Mouse (Mus musculus) thymus, postnatal 25 days (tissue): ENCODE data around the gene Sqstm1.
A peak's percentile ranks its signal among the peaks of the same experiment; 100 is the strongest.

ENCODE experiments used
- DNase-seq: peaks from one replicate; pipeline ENCODE4 v3.0.0; 2022

Sqstm1 gene

GRCm38 (mm10) chr11:50229252-50229910 lies 18.8 kb upstream of the Sqstm1 start:
- no peak for DNase-seq

- DNase-seq = no peak
These were observed 18.1 kb upstream of the Sqstm1 start for GRCm38 (mm10) chr11:50228772-50229171.

DNA sequence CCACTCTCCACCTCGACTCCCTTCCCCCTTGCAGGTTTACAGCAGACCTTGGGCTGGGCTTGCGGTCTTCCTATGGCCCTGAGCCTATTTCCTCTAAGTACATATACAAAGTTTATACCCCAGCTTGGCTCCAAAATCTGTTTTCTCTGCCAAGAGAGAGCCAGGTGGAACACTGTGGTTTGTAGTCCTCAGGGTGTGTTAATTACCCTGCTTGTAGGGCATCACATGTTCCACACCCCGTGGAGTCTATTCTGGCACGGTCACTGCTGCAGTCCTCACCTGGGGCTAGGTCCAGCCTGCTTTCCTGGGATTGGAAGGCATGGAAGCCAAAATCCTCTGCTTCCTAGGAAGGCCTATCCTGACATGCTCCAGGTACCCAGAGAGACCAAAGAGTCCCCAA lies 17.1 kb upstream of the Sqstm1 start:
- no peak for DNase-seq

- no peak for DNase-seq
These were observed 16.6 kb upstream of the Sqstm1 start for GRCm38 (mm10) chr11:50227226-50227625.

DNA sequence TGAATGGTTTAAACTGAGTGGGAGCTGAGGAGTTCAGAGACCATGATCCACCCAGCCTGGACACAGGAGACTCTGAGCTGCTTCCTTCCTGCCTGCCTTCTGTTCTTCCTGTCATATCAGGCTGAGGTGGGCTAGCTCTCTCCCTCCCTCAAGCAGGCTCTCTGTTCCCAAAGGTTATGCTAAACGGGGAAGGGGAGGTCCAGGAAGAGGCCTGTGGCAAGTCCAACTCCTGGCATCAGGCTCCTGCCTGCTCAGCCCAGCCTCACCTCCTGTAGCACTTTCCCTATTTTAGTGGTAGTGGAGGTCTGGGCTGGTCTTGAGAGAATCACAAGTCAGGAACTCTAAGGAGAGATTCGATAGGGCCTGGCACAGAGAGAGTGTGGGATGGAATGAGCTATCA lies 15.8 kb upstream of the Sqstm1 start:
- no peak for DNase-seq

DNA sequence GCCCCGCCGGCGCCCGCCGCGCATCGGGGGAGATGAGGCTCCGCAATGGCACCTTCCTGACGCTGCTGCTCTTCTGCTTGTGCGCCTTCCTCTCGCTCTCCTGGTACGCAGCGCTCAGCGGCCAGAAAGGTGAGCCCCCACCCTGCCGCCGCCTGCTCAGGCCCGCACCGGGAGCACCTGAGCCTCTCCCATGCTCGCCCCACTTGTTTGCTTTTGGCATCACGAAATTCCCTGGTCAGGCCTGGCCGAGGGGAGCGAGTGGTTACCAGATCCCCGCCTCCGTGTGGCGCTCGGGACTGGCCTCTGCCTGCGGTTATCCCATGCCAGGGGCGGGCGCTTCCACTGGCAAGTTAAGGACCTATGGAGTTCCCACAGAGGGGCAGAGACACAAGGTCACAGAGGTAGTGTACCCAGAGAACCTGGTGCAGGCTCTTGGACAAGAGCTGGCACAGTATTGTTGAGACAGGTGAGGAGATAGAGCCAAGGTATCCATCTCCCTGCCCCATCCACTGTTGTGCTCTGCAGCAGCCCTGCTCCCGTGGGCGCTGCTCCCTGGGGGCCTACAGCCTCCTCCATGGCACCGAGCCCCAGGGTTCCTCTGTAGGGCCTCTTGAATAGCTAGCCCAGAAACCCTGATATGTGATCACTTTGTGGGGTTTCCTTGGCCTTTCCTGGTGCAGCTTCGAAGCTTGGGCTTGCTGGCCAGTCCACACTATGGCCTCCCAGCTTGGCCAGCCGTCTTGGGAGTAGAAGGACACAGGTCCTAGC lies 15.2 kb upstream of the Sqstm1 start:
- DNase-seq = peak; percentile 40

DNA sequence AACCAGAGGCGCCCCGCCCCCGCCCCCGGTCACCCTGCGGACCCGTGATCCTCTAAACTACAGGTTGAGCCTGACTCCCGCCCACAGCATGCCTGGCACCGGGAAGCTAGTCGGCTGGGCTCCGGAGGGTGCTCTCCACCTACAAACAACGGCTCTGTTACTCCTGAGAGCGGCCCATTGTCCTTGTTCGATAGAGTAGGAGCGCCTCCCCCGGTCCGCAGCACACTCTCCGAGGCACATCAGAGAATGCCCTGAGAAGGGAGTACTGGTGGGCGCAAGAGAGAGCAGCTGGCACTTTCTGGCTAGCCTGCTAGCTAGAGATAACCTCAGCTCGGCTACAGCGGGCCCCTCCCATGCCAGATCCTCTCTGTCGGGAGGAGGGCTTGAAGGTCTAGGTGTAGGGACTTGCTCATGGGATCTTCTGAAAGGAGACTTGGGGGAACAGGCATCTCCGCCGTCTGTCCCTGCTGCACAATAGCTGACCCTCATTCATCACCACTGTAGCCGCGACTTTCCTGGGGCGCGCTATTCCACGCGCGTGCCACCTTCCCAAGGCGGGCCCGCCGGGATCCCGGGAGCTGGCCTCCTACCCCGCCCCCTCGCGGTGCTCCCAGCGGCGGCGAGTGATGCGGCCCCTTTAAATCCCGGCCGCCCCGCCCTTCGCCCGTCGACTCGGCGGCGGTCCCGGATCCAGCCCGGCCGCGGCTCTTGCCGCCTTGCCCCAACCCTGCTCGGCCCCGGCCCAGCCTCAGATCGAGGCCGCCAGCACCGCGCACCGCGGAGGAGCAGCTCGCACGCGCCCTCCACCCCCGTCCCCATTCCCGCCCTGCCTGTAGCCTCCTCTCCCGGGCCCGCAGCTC lies 14.3 kb upstream of the Sqstm1 start:
- peak; percentile 67 for DNase-seq

GRCm38 (mm10) chr11:50223783-50224662 lies 13.4 kb upstream of the Sqstm1 start:
- DNase-seq = no peak

DNA sequence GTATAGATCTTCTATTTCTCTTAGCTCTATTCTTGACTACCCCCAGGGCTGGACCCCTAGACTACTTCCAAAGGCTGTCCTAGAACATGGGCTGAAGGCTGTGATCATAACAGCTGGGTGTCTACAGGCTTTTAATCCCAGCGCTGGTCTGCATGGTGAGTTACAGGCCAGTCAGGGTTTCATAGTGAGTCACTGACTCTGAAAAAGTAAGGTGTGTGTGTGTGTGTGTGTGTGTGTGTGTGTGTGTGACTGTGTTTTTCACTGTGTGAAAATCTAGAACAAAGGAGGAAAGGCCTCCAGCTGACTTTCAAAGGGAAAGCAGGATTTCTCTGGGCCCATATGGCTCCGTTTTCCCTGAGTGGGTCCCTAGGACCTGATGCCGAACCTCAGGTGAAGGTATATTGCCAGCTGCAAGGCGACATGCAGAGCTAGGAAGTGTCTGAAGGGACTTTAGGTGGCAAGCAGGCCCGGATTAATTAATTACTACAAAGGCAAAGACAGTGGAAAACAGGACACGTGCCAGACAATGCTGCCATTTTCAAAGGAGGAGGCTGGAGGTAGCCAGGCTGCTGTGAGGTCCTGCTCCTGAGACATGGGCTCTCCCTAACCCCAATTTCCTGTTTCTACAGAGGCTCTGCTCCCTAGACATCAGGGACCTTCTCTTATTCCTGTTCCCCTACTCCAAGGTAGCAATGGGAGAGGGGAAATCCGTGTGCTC lies 12.1 kb upstream of the Sqstm1 start:
- no peak for DNase-seq

DNA sequence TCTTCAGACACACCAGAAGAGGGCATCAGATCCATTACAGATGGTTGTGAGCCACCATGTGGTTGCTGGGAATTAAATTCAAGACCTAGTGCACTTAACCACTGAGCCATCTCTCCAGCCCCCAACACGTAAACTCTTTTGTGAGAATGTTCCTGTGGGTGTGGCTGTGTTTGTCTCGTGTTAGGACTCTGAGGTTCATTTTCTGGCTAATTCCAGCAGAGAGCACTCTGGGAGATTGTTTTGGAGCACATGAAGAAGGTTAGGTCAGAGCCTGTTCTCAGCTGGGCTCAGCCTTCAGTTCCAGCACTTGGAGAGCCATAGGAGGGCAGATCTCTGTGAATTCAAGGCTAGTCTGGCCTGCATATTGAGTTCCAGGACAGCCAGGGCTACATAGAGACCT lies 9.2 kb upstream of the Sqstm1 start:
- no peak for DNase-seq

GRCm38 (mm10) chr11:50217811-50218210 lies 7.2 kb upstream of the Sqstm1 start:
- no peak for DNase-seq

DNA sequence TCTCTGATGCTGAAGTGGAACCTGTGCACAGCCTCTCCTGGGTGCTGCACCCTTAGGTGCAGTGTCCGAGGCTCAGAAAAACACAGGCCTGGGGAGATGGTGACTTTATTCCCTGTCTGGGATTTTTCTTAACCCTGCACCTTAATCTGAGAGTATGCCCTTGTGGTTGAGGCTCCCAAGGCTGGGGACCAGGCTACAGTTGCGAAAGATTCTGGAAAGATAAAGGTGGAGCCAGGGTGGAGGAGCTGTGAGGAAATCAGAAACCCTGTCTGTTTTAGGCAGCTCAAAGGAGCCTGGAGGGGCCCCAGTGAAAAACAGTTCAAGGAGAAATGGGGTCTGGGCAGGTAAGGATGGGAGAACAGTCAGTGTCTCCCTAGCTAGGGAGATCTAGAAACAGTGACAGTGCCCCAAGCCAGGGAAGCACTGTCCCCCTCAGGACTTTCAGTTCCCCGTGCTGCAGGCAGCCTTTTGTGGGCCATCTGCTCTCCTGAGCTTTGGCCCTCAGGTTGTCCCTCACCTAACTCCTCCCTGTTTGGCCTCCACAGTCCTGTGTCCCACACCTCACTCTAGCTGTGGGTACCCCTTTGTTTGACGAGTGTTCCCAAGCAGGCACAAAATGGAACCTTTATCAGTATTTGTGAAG lies 6.2 kb upstream of the Sqstm1 start:
- no peak for DNase-seq

DNA sequence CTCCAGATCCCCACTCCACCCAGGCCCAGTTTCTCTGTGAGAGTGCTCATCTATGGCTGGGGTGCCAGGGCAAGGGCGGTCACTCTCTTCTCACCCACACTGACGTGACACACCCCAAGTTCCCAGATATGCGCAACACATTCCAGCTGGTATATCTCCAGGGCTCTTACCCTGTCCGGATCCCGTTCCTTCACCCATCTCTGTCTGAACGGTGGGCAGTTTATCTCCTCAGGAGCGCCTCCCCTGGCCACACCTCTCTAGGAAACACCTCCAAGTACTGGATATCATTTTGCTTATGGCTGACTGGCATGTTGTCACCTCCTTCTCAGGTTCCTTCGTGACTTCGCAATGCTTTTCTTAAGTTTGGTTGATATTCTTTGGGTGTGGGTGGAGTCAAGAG lies 5.0 kb upstream of the Sqstm1 start:
- DNase-seq = no peak

DNA sequence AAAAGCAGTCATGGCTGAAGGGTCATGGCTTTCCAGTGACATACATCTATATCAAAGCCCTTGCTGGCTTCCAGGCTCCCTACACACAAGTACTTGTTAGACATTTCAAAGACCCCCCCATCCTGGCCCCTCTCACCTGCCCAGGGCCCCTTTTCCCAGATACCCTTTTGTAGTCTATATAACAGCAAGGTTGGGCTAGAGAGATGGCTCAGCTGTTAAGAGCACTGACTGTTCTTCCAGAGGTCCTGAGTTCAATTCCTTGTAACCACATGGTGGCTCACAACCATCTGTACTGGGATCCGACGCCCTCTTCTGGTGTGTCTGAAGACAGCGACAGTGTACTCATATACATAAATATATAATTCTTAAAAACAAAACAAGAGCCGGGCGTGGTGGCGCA lies 4.0 kb upstream of the Sqstm1 start:
- no peak for DNase-seq

DNA sequence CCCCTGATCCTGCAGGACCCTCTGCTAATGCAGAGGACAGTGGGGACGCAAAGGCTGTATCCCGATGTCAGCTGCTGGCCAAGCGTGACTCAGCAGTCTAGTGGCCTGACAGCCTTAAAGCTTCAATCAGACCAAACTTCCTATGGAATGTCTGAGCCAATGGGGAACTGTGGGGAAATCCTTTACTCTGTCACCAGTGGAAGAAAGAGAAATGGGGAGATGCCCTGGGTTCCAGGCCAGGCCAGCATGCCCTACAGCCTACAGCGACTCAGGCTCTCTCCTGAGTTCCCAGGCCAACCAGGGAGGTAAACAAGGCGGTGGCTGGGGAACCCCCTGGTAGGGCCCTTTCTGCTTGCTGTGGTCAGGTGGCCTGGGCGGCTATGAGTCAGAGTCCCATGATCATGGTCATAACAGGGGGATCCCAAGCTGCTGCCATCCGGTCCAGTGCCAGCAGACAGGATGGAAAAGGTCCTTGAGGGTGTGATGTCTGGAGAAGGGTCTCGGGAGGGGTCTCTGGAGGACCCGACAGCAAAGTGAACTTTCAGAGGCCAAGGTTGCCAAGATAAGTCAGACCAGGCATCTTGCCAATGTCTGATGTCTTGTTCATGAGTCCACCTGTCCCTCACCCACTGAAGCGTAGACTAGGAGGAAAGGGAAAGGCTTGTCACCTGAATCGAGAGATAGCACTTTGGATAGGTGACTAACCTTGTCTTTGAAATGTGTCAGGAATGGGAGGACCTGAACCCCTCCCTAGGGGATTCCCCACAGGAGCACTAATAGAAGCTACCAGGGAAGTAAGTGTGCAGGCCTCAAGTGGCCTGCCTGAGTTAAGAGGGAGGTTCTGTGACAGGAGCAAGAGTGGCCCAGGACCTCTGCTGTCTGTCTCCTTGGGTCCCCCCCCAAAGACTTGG lies 2.5 kb upstream of the Sqstm1 start:
- DNase-seq = no peak

DNA sequence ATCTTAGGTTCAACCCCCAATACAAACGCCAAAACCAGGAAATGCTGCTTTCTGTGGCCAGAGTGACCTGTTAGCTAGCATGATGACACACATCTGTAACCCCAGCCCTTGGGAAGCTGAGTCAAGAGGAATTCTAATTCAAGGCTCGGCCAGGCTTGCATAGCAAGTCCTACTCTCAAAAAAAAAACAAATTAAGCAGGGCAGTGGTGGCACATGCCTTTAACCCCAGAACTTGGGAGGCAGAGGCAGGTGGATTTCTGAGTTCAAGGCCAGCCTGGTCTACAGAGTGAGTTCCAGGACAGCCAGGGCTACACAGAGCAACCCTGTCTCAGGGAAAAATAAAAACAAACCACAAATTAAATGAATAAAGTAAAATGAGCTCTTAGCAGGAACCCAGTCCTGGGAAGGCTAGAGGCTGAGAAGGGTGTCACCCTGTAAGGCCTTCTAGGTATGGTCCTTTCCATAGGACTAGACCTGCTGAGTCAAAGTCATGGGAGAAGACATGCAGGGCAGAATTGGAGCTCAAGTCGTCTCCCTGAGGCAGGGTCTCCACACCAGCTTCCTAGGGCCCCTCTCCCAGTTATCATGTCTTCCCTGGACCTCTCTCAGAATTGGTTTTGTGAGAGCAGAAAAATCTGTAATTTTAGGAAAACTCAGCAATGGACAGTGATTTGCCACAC lies 1.6 kb upstream of the Sqstm1 start:
- no peak for DNase-seq

DNA sequence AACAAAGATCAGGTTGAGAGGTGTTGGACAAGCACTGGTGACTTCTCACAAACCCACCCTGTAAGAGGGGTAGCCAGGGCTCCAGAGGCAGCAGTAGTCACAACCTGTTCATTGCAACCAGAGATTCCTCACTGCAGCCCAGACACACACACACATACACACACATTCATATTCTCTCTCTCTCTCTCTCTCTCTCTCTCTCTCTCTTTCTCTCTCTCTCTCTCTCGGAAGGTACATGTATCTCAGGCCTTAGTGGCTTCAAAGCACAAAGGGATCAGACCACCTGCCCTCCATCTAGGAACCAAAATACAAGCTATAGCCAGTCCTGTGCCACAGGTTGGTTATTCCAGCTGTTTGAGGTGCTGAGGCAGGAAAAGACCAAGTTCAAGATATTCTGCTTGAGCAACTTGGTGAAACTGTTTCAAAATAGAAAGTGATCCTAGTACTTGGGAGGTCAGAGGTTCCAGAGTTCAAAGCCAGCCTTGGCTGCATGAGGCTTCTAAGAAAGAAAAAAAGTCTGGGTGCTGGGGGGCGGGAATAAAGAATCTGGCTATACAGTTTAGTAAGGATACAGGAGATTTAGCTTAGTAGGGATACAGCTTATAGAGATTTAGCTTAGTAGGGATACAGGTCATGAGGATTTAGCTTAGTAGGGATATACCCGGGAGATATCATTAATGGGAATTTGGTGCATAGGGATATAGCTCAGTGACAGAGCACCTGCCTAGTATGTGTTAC lies 864 bp upstream of the Sqstm1 start:
- DNase-seq = no peak

DNA sequence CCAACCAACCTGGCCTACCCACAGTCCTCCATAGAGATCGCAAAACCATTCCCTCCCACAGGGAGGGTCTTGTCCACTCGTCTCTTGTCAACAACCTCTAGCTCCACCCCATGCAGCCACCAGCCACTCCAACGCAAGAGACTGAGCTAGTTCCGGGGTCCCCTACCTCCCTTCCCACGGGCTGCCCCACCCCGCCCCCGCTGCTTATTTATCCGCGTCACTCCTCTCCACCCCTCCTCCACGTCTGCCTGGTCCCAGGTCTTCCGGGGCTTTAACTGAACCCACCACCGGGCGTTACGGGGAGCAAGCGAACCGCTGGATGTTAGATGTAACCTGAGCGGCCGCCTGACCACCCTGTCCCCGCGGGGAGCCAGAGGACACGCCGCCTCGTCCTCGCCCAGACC lies 524 bp downstream of the Sqstm1 start:
- peak; percentile 89 for DNase-seq

GRCm38 (mm10) chr11:50208039-50208438 lies 2.6 kb downstream of the Sqstm1 start:
- DNase-seq = no peak
